Mouse (Mus musculus): ENCODE data around the gene Srgn. TPM values are rescaled to one million over a fixed set of nuclear protein-coding genes. Genes with fewer than 3 reads are reported as not detected.
A peak's percentile ranks its signal among the peaks of the same experiment; 100 is the strongest.

Srgn gene
- total RNA-seq (2022), result 10 to 100 TPM; 49.9 to 64.0 (median 50.9) TPM

- DNase-seq, result no peak
These were observed at the start of gene Srgn for GRCm38 (mm10) chr10:62527351-62527750. Gene Srgn (minus strand): TSS chr10:62527451.

GRCm38 (mm10) chr10:62575001-62575400 lies 47.8 kb upstream of the Srgn start:
- no peak for DNase-seq

GRCm38 (mm10) chr10:62570126-62570871 lies 43.0 kb upstream of the Srgn start:
- DNase-seq, result no peak

- no peak for DNase-seq
These were observed 41.6 kb upstream of the Srgn start for GRCm38 (mm10) chr10:62568861-62569260.

GRCm38 (mm10) chr10:62557736-62558135 lies 30.5 kb upstream of the Srgn start:
- no peak for DNase-seq

GRCm38 (mm10) chr10:62556558-62556901 lies 29.3 kb upstream of the Srgn start:
- DNase-seq, result no peak

GRCm38 (mm10) chr10:62555705-62556557 lies 28.7 kb upstream of the Srgn start:
- no peak for DNase-seq

GRCm38 (mm10) chr10:62553611-62554091 lies 26.4 kb upstream of the Srgn start:
- DNase-seq, result no peak

GRCm38 (mm10) chr10:62550787-62551300 lies 23.6 kb upstream of the Srgn start:
- DNase-seq, result no peak

- peak; percentile 48 for DNase-seq
These were observed 22.4 kb upstream of the Srgn start for GRCm38 (mm10) chr10:62549523-62550166.

GRCm38 (mm10) chr10:62546441-62546840 lies 19.2 kb upstream of the Srgn start:
- no peak for DNase-seq

GRCm38 (mm10) chr10:62545759-62546158 lies 18.5 kb upstream of the Srgn start:
- no peak for DNase-seq

- DNase-seq, result no peak
These were observed 17.1 kb upstream of the Srgn start for GRCm38 (mm10) chr10:62544316-62544715.

- DNase-seq, result no peak
These were observed 16.2 kb upstream of the Srgn start for GRCm38 (mm10) chr10:62543399-62543808.

GRCm38 (mm10) chr10:62542928-62543327 lies 15.7 kb upstream of the Srgn start:
- DNase-seq, result no peak

GRCm38 (mm10) chr10:62542507-62542906 lies 15.3 kb upstream of the Srgn start:
- no peak for DNase-seq

- DNase-seq, result no peak
These were observed 14.2 kb upstream of the Srgn start for GRCm38 (mm10) chr10:62541499-62541898.

GRCm38 (mm10) chr10:62540800-62541199 lies 13.5 kb upstream of the Srgn start:
- DNase-seq, result no peak

- no peak for DNase-seq
These were observed 7.3 kb upstream of the Srgn start for GRCm38 (mm10) chr10:62534509-62534908.

GRCm38 (mm10) chr10:62532832-62533231 lies 5.6 kb upstream of the Srgn start:
- DNase-seq, result no peak

GRCm38 (mm10) chr10:62530183-62530582 lies 2.9 kb upstream of the Srgn start:
- DNase-seq, result peak; percentile 61

GRCm38 (mm10) chr10:62522346-62522950 lies 4.8 kb downstream of the Srgn start:
- DNase-seq, result no peak

All from adrenal gland, adult 8-10 months (tissue).